Mouse (Mus musculus) CD8-positive naive resting alpha-beta T cell, adult 2 months (primary cell): ENCODE measurements around the gene Faap100.
A peak's percentile ranks its signal among the peaks of the same experiment; 100 is the strongest.
"Not testable (repeated sequence)": the region's sequence is repeated elsewhere in the genome, so short reads cannot be mapped to it uniquely, and the experiment has no call there.

Experiments used
- DNase-seq, 2 experiments: peaks; one replicate each; pipeline ENCODE4 v3.0.0; 2022; ENCODE audit warnings: low read depth in 2 of 2, low spot score in 2 of 2

Gene Faap100

GRCm38 (mm10) chr11:120352093-120352350, 26.5 kb downstream of the Faap100 start:
- not testable (repeated sequence) for DNase-seq

GRCm38 (mm10) chr11:120351250-120352092, 27.1 kb downstream of the Faap100 start:
- DNase-seq = no peak

GRCm38 (mm10) chr11:120350711-120351110, 27.9 kb downstream of the Faap100 start:
- no peak for DNase-seq

GRCm38 (mm10) chr11:120349986-120350702, 28.4 kb downstream of the Faap100 start:
- peak; percentile 28 to 40 for DNase-seq

- peak; percentile 44 to 51 for DNase-seq
Measured at GRCm38 (mm10) chr11:120349371-120349985, 29.1 kb downstream of the Faap100 start.

- DNase-seq = no peak
Measured at GRCm38 (mm10) chr11:120348684-120349370, 29.7 kb downstream of the Faap100 start.

GRCm38 (mm10) chr11:120347791-120348683, 30.5 kb downstream of the Faap100 start, which contains the start of gene Actg1:
Actg1 (minus strand) TSS chr11:120348542.
- peak; percentile 73 to 75 for DNase-seq

- peak; percentile 39 to 48 for DNase-seq
Measured at GRCm38 (mm10) chr11:120347301-120347700, 31.3 kb downstream of the Faap100 start.

- DNase-seq = not testable (repeated sequence)
Measured at GRCm38 (mm10) chr11:120346383-120347034, 32.1 kb downstream of the Faap100 start.

GRCm38 (mm10) chr11:120345067-120345681, 33.4 kb downstream of the Faap100 start:
- no peak for DNase-seq

- no peak for DNase-seq
Measured at GRCm38 (mm10) chr11:120344310-120344920, 34.1 kb downstream of the Faap100 start.

GRCm38 (mm10) chr11:120343519-120344309, 34.9 kb downstream of the Faap100 start:
- DNase-seq = no peak

- no peak for DNase-seq
Measured at GRCm38 (mm10) chr11:120342656-120343160, 35.9 kb downstream of the Faap100 start.

- no peak for DNase-seq
Measured at GRCm38 (mm10) chr11:120341661-120342060, 36.9 kb downstream of the Faap100 start.

GRCm38 (mm10) chr11:120339978-120340513, 38.5 kb downstream of the Faap100 start:
- no peak for DNase-seq

- no peak for DNase-seq
Measured at GRCm38 (mm10) chr11:120338786-120339185, 39.8 kb downstream of the Faap100 start.

GRCm38 (mm10) chr11:120337447-120337846, 41.1 kb downstream of the Faap100 start:
- DNase-seq = no peak
